Mouse (Mus musculus): ENCODE measurements around the gene Inca1.
A peak's percentile ranks its signal among the peaks of the same experiment; 100 is the strongest.

Gene Inca1

GRCm38 (mm10) chr11:70699722-70700556 lies at the start of gene Inca1, which contains the start of gene Kif1c:
Gene Inca1 (minus strand): TSS chr11:70700155.
Gene Kif1c (plus strand): TSS chr11:70700548.
- peak; percentile 95 for DNase-seq (ENCODE audit: low read depth)

GRCm38 (mm10) chr11:70747876-70748545 lies 48.1 kb upstream of the Inca1 start:
- peak; percentile 15 for DNase-seq (ENCODE audit: low read depth)

- no peak for DNase-seq (ENCODE audit: low read depth)
Observed at GRCm38 (mm10) chr11:70745636-70746035, 45.7 kb upstream of the Inca1 start.

- DNase-seq (ENCODE audit: low read depth), result no peak
Observed at GRCm38 (mm10) chr11:70742581-70743459, 42.9 kb upstream of the Inca1 start.

- no peak for DNase-seq (ENCODE audit: low read depth)
Observed at GRCm38 (mm10) chr11:70742117-70742516, 42.2 kb upstream of the Inca1 start.

GRCm38 (mm10) chr11:70741603-70742002 lies 41.6 kb upstream of the Inca1 start:
- no peak for DNase-seq (ENCODE audit: low read depth)

GRCm38 (mm10) chr11:70737749-70738148 lies 37.8 kb upstream of the Inca1 start:
- no peak for DNase-seq (ENCODE audit: low read depth)

- no peak for DNase-seq (ENCODE audit: low read depth)
Observed at GRCm38 (mm10) chr11:70733256-70733655, 33.3 kb upstream of the Inca1 start.

- no peak for DNase-seq (ENCODE audit: low read depth)
Observed at GRCm38 (mm10) chr11:70731178-70731577, 31.2 kb upstream of the Inca1 start.

GRCm38 (mm10) chr11:70730427-70731038 lies 30.6 kb upstream of the Inca1 start:
- DNase-seq (ENCODE audit: low read depth), result no peak

GRCm38 (mm10) chr11:70727385-70727784 lies 27.4 kb upstream of the Inca1 start:
- no peak for DNase-seq (ENCODE audit: low read depth)

GRCm38 (mm10) chr11:70726585-70726984 lies 26.6 kb upstream of the Inca1 start:
- no peak for DNase-seq (ENCODE audit: low read depth)

GRCm38 (mm10) chr11:70724706-70725105 lies 24.8 kb upstream of the Inca1 start:
- no peak for DNase-seq (ENCODE audit: low read depth)

GRCm38 (mm10) chr11:70721072-70721471 lies 21.1 kb upstream of the Inca1 start:
- DNase-seq (ENCODE audit: low read depth), result no peak

- peak; percentile 21 for DNase-seq (ENCODE audit: low read depth)
Observed at GRCm38 (mm10) chr11:70720567-70720966, 20.6 kb upstream of the Inca1 start.

- no peak for DNase-seq (ENCODE audit: low read depth)
Observed at GRCm38 (mm10) chr11:70718481-70718880, 18.5 kb upstream of the Inca1 start.

- no peak for DNase-seq (ENCODE audit: low read depth)
Observed at GRCm38 (mm10) chr11:70715832-70716231, 15.9 kb upstream of the Inca1 start.

GRCm38 (mm10) chr11:70713222-70713621 lies 13.3 kb upstream of the Inca1 start:
- no peak for DNase-seq (ENCODE audit: low read depth)

GRCm38 (mm10) chr11:70711026-70711425 lies 11.1 kb upstream of the Inca1 start:
- no peak for DNase-seq (ENCODE audit: low read depth)

GRCm38 (mm10) chr11:70706127-70706526 lies 6.2 kb upstream of the Inca1 start:
- DNase-seq (ENCODE audit: low read depth), result no peak

- DNase-seq (ENCODE audit: low read depth), result no peak
Observed at GRCm38 (mm10) chr11:70702781-70703180, 2.8 kb upstream of the Inca1 start.

Data from induced T-regulatory cell, adult 2 months (primary cell).